Mouse (Mus musculus) bone marrow, adult 2 months (tissue): ENCODE measurements around the gene Pgd.

Source experiments
- CTCF ChIP-seq: fragments of 200-500 bp; IDR thresholded peaks from 2 replicates; pipeline ENCODE4 v1.5.1; 2011; ENCODE audit warnings: low read length, control low read depth; ENCODE audit not compliant: control insufficient read depth, insufficient read depth
- POLR2A ChIP-seq: fragments of 200-500 bp; IDR thresholded peaks from 2 replicates; pipeline ENCODE4 v1.6.1; 2011; ENCODE audit warnings: low read depth, mild to moderate bottlenecking, control low read depth, low read length, borderline replicate concordance; ENCODE audit not compliant: control insufficient read depth

DNA sequence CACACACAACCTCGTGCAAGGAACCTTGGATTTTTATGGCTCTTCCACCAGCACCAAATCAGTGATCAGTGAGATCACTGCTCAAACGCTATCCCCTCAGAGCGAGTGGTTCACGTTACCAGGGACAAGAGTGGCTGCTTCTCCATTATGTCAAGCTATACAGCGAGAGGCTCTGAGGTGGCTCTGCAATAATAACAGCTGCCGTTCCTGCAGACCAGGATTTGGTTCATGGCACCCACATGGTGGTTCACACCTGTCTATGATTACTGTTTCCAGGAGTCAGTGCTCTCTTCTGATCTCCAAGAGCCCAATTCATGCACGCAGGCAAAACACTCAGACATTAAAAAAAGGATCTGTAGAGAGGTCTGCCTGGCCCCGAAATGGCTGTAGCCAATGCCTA lies 28.1 kb downstream of the Pgd start:
- TF ChIP-seq POLR2A (no peak), CTCF (no peak)
